In the genomic region with DNA sequence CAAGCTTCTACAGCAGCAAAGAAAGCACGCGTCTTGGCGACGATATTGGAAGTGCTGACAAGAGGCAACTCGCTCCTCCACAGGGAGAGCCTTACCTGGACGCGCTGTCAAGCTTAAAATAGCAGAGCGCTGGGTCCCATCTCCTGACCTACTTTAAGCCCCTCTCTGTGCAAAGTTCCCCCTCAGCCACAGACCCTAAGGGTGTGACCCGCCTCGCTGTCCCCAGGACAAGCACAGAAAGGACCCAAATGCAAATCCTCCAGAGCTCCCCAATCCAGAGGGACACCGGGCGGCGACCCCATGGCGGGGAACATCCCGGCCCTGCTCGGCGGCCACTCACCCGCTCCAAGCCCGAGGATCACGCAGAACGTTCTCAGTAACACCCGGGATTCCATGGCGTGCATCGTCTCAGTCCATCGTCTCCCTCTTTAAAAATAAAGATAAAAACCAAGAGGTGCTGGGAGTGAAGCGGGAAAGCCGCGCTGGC, we compare ENCODE assay signal across 8 mouse cellular contexts. TPM values are rescaled to one million over a fixed set of nuclear protein-coding genes. Genes with fewer than 3 reads are reported as not detected.
A peak's percentile ranks its signal among the peaks of the same experiment; 100 is the strongest.
DNase-seq lines count a peak whose midpoint lies in the region; ATAC-seq lines count a peak whose summit lies in the region.

No protein-coding gene starts in this region.

- no peak for ATAC-seq in stomach, embryonic 15.5 days (ENCODE audit: insufficient read depth, low FRiP score, low read depth)

- H3K27ac ChIP-seq in limb, embryonic 10.5 days = peak overlapping the region; percentile 79
- no peak overlapping the region for H3K27ac ChIP-seq in stomach, embryonic 15.5 days

- H3K4me3 ChIP-seq in limb, embryonic 10.5 days = peak overlapping the region; percentile 73
- H3K4me3 ChIP-seq in stomach, embryonic 15.5 days (replicated peaks) = peak overlapping the region; percentile 44

- H3K9ac ChIP-seq in stomach, embryonic 15.5 days = no peak overlapping the region

- peak; percentile 48 for DNase-seq in cerebellum, adult 9-10 months
- no peak for DNase-seq in cerebellum, postnatal 25 days
- peak; percentile 36 for DNase-seq in right cerebral cortex, postnatal 25 days
- no peak for DNase-seq in right cerebral cortex, adult 18-20 months
- DNase-seq in limb, embryonic 10.5 days (ENCODE audit: low spot score) = peak; percentile 42
- no peak for DNase-seq in spleen, postnatal 10 days (ENCODE audit: low spot score in 2 of 2)
- no peak for DNase-seq in lung, postnatal 25 days (ENCODE audit: low spot score)

- H3K36me3 ChIP-seq in limb, embryonic 10.5 days = no peaks in the 10 kb centered on the region
- H3K36me3 ChIP-seq in stomach, embryonic 15.5 days = no peaks in the 10 kb centered on the region

- peaks cover 49% of the 10 kb centered on the region for H3K27me3 ChIP-seq in limb, embryonic 10.5 days (ENCODE audit: low read depth, poor library complexity, severe bottlenecking)
- H3K27me3 ChIP-seq in stomach, embryonic 15.5 days (replicated peaks) = peaks cover 34% of the 10 kb centered on the region

- peak overlapping the region; percentile 82 for H3K4me2 ChIP-seq in stomach, embryonic 15.5 days

- H3K4me1 ChIP-seq in limb, embryonic 10.5 days = peaks cover 22% of the 10 kb centered on the region
- 0 out of 2 replicates have a peak, but pooled peaks cover 4% of the 10 kb centered on the region for H3K4me1 ChIP-seq in stomach, embryonic 15.5 days

- H3K9me3 ChIP-seq in limb, embryonic 10.5 days (replicated peaks) = no peaks in the 10 kb centered on the region
- H3K9me3 ChIP-seq in stomach, embryonic 15.5 days = no peaks in the 10 kb centered on the region

- WGBS in limb, embryonic 10.5 days = under 1% methylated on average over 28 of the region's 28 CpGs
- under 1% methylated on average over 28 of the region's 28 CpGs for WGBS in stomach, embryonic 15.5 days

RNA-seq across cellular contexts. Expression of gene Nell2, which starts 0.9 kb away (rescaled TPM):
- 2.8 and 4.1 TPM in 2 replicates for polyA plus RNA-seq in limb, embryonic 10.5 days (2016; fragmentation: Nextera tagmentation; extraction: Ambion mirVana)
- 14.3 and 15.0 TPM in 2 replicates for polyA plus RNA-seq in stomach, embryonic 15.5 days (2015; fragmentation: Nextera tagmentation; extraction: Ambion mirVana)

Comparison
In these comparisons a context has a peak if more than half of its experiments do, and no peak if none do; other contexts are left out.
1. DNase-seq: peak in cerebellum, adult 9-10 months (single experiment), right cerebral cortex, postnatal 25 days (single experiment) and limb, embryonic 10.5 days (single experiment); none in cerebellum, postnatal 25 days (0 of 2), right cerebral cortex, adult 18-20 months (single experiment), spleen, postnatal 10 days (0 of 2) and lung, postnatal 25 days (single experiment).